Mouse (Mus musculus) cerebellum, adult 9-11 months (tissue): ENCODE results near the gene Praf2.
A peak's percentile ranks its signal among the peaks of the same experiment; 100 is the strongest.
"Not testable (repeated sequence)": the region's sequence is repeated elsewhere in the genome, so short reads cannot be mapped to it uniquely, and the experiment has no call there.

Experiments
- DNase-seq: peaks from one replicate; pipeline ENCODE4 v3.0.0; 2022

Gene Praf2

DNA sequence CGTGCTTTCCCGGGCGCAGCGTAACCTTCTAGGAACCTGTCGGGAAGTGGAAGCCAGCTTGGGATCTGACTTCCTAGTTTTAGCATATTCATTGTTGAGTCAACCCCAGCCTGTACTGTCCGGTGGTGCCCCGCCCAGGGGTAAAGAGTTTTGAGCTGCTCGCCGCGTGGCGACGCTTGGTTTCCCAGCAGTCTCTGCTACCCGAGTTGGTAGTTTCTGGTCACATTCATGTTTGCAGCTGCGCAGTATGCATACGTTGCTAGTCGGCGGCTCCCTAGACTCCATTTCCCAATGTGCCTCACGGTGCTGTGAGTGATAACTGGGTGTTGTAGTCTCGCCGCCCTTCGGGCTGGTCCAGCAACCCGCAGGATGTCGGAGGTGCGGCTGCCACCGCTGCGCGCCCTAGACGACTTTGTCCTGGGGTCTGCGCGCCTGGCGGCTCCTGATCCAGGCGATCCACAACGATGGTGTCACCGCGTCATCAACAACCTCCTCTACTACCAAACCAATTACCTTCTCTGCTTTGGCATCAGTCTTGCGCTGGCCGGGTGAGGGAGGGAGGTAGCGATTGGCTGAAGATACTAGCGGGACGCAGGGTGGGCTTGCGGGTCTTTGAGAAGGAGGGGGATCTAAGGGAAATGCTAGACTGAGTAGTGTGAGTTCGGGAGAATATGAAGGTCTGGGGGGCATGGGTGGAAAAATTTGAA, at the start of gene Praf2:
Gene Praf2, plus strand, starts transcription at position 225 of the 707 bp plus-strand sequence.
- peak; percentile 86 for DNase-seq

DNA sequence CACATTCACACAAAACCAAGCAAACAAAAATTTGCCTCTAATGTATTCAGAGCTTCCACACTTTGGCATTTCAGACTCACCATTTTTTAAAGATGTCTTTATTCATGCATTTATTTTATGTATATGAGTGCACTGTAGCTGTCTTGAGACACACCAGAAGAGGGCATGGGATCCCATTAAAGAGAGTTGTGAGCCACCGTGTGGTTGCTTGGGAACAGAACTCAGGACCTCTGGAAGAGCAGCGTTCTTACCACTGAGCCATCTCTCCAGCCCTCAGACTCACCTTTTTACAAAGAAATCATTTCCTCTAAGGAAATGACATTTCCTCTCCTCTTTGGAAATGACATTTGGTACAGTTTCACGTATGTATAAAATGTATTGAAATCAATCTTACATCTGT, 49.3 kb upstream of the Praf2 start:
- DNase-seq = no peak

DNA sequence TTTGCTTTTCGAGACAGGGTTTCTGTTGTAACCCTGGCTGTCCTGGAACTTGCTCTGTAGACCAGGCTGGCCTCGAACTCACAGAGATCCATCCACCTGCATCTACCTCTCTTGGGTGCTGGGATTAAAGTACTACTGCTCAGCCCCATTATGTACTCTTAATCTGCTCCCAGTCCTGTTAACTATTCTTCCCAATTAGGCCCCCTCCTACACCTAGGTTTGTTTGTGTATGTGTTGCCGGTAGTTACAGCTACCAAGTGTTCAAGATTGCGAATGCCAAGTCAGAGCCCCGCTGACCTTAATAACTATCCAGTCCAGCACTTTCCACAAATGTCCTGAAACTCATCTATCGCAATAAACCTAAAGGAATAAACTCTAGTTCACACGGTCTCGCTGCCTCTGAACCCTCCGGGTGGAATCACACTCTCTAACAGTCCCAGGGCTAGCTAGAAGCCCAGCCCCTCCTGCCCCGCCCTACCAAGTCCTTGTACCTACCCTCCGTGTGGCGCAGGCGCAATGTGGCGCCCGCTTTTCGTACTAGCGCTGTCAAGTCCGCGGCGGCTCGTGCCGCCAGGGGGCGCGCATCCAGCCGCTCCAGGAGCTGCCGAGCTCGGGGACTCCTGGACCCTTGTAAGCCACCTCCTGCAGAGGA, 48.7 kb upstream of the Praf2 start:
- DNase-seq = peak; percentile 91

DNA sequence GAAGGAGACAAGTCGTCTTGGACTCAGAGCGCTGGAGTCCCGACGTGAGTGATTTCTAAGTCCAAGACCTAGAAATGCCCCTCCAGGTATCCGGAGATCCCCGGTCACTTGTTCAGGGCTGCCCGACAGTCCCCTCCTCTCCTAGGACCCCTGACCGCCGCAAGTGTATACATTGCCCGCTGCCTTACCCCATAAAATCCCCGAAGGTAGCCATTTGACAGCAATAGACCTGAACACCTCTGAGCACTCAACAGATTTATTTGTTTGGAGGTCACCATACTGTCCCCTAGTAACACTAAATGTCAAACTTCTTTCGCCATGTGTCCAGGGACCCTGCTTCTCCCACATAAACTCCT, 48.2 kb upstream of the Praf2 start:
- DNase-seq = no peak

DNA sequence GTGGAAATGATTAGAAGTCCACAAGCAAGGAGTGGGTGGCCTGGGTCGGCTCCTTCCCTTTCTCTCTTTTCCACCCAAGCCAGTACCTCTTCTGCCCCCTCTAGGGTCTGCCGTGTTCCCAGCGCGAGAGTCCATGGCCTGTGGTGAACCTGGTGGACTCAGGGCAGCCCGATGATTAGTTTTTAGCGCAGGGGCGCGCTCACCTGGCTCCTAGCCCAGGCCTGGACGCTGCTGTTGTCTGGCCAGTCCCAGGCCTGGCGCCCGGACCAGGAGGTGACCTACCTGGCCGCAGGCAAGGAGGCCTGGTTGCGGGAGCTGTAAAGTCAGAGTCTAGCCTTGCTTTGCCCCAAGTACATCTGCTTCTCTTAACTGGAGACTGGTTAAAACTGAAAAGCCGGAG, 47.4 kb upstream of the Praf2 start, which contains the start of gene Magix:
Gene Magix, minus strand, starts transcription at position 388 of the 400 bp plus-strand sequence.
- DNase-seq = peak; percentile 70

DNA sequence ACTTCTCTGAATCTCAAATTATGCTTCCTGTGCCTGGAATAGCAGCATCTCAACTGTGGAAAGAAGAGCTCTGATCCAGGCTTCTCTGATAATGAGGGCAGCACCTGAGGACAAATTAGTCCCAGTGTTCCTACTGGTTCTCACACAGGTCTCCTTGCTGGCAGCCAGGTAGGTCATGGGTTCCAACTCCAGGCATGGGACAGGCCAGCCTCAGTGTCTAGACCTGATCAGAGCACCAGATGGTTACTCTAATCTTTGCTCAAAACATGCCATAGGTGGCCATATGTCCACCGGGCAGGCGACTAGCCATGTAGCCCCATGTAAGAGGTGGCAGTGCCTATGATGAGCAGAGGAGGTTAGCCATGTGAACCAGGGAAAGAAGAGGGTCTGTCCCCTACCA, 39.9 kb upstream of the Praf2 start:
- peak; percentile 61 for DNase-seq

DNA sequence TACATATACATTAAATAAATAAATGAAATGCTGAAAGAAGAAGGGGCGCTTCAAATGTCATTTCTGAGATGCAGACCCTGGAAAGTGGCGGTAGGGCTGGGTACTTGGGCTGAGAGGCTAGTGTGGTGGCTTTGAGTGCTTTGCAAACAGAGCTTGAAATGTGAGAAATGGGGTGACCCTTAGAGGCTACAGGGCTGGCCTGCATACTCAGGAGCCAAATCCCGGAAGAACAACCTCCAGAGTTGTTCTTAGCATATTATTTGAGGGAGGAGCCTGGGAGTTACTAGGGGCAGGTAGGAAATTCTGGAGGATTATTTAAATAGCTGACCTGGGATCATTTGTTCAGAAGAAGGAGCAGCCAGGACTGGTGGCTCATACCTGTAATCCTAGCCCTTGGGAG, 37.8 kb upstream of the Praf2 start:
- DNase-seq = no peak

DNA sequence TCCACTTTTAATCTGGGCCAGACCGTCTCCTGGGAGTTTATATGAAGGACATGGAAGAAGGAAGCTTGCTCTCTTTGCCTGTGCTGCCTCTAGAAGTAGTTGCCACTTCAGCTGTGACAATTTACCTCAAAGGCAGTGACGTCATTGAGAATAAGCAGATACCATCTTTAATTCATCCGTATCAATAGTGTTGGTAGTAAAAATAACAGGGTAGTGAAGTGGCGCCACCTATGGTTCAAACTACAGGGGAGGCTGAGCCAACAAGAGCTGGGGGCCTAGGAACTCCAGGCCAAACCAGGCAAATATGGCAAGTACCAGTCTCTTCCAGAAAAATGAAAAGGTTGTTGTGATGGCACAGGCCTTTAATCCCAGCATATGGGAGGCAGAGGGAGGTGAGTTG, 35.4 kb upstream of the Praf2 start:
- peak; percentile 36 for DNase-seq

DNA sequence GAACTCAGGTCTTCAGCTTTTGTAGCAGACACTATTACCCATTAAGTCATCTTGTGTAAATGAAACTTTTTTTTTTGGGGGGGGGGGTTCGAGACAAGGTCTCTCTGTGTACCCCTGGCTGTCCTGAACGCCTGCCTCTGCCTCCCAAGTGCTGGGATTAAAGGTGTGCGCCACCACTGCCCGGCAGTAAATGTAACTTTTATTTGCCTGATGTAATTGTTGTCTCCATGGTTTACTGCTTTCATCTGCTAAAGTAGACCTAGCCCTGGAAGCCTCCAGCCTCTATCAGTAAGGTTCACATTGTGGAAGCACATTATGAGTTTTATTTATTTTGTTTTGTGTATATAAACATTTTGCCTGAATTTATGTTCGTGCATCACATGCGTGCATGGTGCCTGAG, 31.7 kb upstream of the Praf2 start:
- no peak for DNase-seq

DNA sequence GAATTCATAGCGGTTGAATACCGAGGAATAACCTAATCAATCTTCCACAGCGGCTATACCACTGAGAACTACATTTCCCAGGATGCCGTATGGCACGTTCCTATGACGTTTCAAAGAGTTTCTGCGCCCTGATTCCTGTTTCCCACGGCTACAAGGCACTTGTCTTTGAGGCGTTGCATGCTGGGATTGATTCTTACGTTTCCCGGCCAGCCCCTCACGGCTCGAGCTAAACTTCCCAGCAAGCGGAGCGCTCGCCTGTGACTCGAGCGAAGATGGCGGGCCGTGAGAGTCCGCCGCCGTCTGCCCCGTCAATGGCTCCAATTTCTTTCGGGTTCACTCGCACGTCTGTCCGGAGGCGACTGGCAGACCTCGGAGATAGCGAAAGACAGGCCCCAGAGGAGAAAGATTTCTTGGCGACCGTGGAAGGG, 31.3 kb upstream of the Praf2 start, which contains the start of gene Gpkow:
Gene Gpkow, plus strand, starts transcription at position 178 of the 428 bp plus-strand sequence.
- DNase-seq = peak; percentile 90

DNA sequence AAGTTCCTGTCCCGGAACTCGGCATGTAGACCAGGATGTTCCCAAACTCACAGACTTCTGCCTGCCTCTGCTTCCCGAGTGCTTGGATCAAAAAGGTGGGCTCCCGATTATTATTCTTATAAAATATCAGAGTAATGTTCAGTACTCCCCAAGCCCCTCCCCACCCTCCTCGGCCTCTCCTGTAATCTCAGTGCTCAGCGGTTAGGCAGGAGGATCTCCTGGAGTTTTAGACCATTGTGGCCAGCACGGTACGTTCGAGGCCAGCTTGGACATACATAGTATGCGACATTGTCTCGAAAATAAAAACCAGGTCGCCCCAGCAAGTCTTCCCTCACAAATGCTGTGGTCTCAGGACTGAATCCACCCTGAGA, 14.5 kb upstream of the Praf2 start:
- not testable (repeated sequence) for DNase-seq

DNA sequence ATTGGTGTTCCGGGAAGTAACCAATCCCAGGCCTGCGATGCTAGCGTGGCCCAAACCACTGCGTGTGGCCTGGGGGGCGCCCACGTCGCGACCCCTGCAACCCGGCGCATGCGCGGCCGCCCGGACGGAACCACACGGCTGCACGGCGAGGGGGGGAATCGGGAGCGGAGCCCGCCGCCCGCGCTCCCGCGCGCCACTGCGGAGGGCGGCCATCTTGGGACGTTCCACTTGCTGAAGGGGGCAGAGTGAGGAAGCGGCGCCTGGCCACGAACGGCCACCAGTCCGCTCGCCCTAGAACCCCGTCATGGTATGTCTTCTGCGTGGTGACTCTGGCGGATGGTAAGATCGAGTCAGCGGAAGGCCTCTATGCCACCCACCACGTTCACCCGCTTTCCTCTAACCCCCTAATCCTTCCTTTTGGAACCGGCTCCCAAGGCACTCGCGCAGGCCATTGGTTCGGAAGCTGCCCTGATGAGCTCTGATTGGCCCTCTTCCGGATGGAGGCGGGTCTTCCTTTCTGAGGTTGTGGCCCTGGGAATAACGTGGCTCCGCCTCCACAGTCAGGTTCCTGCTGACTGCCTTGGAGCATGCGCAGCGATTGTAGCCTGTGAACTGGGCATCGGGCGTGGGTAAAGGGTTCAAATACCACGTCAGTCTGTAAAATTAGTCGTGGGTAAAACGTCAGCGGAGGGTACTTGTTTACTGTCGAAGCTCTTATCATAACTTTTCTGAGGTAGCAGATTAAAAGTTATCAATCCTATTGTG, 13.9 kb upstream of the Praf2 start, which contains the start of gene Wdr45:
Gene Wdr45, plus strand, starts transcription at position 199 of the 765 bp plus-strand sequence.
- peak; percentile 98 for DNase-seq

DNA sequence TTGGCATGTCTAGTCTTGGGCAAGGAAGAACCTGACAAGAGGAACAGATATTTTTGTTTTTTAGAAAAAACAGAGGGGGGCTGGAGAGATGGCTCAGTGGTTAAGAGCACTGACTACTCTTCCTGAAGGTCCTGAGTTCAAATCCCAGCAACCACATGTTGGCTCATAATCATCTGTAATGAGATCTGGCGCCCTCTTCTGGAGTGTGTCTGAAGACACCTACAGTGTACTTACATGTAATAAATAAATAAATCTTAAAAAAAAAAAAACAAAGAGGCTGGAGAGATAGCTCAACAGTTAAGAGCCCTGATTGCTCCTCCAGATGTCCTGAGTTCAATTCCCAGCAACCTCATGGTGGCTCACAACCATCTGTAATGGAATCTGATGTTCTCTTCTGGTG, 12.2 kb upstream of the Praf2 start:
- not testable (repeated sequence) for DNase-seq

DNA sequence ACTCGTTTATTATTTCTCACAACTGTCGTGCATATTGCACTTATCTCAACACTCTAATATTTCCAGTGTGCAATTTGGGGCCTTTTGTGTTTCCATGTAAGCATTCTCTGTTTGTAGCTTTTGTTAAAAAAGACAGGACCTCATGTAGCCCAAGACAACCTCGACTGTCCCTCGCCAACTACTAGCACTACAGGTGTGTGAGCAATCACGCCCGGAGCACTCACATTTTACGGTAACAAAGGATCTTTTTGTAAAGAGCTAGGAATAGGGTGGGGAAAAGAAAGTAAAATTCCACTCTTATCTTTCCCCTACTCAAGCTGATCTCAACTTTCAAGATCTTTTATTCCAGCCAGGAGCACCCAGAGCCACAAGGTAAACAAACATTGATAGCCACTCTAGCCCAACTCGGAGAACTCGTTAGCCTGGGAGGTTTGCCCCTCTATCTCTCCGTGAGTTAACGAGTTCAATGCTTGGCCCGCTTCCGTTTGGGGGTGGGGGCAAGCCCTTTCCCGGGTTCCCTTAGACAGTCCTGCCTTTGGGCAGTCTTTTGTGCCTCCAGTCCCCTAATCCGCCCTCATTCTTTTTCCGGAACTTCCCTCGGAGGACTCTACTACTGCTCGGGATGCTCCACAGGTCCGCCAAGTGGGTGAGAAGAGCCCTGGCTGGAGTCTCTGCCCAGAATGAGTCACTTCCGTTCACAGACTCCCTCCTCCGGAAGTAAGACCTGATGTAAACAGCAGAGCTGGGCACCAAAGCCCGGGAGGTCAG, 6.5 kb upstream of the Praf2 start, which contains the start of gene Gm45208:
Gene Gm45208, plus strand, starts transcription at position 732 of the 768 bp plus-strand sequence.
- DNase-seq = peak; percentile 84

DNA sequence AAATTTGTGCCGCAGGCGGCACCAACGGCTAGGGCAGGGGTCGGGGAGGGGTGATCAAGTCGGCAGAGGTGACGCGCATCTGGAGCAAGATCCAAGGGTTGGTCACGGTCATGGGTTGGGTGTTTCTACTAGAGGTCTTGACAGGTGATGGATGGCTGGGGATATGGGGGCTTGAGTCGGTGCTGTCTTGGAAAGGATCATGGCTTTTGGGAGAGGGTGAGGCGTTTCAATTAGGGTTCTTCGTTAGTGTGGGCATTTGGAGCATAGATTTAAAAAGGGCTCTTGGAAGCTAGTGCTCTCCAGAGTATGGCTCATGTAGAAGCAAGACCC, 6.0 kb upstream of the Praf2 start:
- no peak for DNase-seq

DNA sequence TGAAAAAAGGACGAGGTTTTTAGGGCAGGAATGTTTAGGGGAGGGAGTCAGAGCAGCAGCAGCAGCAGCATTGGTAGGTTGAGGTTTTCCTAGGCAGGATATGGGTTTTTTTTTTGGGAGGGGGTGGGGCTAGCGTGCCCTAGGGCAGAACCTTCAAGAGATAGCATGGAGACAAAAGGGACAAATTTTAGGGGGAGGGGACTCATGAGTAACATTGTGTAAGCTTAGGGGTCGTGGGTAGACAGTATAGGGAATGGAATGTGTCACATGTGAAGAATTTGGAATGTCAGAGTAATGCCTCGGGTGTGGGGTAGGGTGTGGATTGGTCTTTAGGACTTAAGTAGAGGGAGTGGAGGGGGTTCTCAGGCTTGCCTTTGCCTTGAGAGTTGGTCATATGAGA, 5.5 kb upstream of the Praf2 start:
- no peak for DNase-seq

DNA sequence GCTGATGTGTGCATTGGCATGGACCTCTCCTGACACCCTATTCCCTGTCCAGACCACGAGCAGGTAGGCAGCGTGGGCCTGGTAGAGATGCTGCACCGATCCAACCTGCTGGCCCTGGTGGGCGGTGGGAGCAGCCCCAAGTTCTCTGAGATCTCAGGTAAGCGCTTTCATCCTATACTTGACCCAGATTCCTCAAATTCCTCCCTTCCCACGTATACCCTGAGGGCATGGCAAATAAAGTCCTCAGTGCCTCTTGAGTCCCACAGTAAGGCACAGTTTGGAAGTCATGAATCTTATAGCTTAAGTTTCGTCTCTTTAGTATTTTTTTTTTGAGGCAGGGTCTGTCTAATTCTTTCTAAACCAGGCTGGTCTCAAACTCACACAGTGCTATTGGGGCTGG, 4.1 kb upstream of the Praf2 start:
- DNase-seq = no peak

DNA sequence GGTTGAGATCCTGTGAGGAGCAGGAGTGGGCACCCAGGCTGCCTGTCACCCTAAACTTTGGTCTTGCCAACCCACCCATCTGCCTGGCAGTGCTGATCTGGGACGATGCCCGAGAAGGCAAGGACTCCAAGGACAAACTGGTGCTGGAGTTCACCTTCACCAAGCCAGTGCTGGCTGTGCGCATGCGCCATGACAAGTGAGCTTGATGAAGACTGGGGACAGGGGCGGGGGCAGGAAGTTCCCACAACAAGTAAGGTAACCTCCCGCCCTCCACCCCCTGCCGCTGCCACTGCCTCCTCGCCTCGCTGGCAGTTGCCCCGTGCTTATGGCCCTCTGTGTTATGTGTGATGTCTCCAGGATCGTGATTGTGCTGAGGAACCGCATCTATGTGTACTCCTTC, 2.4 kb upstream of the Praf2 start:
- no peak for DNase-seq

DNA sequence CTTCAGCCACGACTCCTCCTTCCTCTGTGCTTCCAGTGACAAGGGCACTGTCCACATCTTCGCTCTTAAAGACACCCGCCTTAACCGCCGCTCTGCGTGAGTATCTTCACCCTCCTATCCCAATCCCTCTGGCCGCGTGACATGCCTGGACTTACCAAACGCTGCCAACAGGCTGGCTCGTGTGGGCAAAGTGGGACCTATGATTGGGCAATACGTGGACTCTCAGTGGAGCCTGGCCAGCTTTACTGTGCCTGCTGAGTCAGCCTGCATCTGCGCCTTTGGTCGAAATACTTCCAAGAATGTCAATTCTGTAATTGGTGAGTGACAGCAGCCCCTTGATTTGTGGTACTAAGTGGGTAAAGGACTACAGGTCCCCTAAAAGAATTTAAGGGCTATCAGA, 1.1 kb upstream of the Praf2 start:
- peak; percentile 37 for DNase-seq

DNA sequence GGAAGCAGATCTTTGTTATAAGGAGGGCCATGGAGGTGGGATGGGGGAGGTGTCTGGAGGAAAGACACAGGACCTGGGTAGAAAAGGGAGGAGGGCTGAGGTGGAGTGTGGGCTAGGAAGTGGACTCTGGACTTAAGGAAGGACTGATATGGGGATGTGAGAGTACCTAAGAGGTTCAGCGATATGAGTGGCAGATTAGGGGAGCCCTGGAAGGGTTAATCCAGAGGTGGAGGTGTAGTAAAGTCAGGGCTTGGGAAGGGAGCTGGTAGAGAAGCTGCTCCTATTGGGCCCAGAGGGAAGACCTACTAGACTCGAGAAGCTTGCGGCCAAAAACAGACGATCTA, 655 bp downstream of the Praf2 start:
- DNase-seq = no peak

DNA sequence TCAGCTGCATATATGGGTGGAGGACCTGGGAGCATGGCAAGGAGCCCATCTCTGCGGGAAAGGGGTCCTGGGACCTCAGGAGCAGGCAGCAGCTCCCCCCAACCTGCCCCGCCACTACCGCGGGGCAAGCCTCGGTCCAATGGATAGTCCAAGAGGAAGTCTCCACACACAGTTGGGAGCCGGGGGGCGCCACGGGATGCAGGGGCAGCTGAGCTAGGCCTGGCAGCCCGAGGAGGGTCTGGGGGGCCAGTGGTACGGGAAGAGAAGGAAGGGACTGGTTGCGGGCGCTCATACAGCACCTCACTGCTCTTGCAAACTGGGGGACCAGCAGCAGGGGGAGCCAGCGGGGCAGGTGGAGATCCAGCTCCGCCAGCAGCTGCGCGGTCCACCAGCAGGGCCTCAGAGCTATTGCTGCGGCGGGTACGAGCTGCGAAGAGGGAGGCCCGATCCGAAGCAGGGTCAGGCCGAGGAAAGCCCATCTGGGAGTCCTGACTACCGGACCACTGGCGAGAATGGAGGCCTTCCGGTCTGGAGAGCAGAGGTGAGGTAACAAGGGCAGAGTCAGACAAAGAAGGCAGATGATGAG, 5.4 kb downstream of the Praf2 start:
- peak; percentile 66 for DNase-seq

DNA sequence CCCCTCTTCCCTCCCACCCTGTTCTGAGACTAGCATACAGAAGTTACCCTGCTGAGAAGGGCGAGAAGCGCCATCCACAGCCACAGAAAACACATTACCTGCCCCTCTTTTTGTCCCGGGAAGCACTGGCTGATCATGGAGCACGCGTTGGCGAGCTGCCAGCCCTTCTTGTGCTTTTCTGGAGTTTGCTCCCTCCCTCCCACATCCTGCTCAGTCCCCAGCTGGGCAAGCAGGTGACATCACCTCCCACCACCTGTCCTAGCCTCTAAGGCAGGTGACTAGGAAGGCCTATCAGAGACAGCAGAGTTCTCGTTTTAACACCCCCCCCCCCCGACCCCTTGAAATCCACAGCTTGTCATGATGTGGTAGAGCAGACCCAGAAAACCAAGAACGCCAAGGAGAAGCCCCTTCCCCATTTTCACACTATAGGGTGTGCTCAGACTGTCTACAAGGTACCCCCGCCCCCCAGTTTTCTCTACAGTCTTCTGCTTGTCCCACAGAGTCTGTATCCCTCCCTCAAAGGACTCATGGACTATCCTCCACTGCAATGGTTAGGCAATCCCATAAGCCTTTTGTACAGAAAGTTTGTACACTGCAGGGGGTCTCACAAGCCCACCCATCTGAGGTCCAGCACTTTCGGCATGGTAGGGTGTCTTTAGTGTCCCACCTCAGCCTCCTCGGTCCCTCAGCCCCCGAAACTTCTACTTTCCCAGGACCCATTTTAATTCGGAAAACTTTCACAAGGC, 11.3 kb downstream of the Praf2 start:
- DNase-seq = peak; percentile 91
